Mouse (Mus musculus): ENCODE measurements around the gene Rab6b. TPM values are rescaled to one million over a fixed set of nuclear protein-coding genes. Genes with fewer than 3 reads are reported as not detected.

The Rab6b gene
- polyA plus RNA-seq (2012; rRNA removed): 10.6 and 21.3 TPM in 2 replicates

DNA sequence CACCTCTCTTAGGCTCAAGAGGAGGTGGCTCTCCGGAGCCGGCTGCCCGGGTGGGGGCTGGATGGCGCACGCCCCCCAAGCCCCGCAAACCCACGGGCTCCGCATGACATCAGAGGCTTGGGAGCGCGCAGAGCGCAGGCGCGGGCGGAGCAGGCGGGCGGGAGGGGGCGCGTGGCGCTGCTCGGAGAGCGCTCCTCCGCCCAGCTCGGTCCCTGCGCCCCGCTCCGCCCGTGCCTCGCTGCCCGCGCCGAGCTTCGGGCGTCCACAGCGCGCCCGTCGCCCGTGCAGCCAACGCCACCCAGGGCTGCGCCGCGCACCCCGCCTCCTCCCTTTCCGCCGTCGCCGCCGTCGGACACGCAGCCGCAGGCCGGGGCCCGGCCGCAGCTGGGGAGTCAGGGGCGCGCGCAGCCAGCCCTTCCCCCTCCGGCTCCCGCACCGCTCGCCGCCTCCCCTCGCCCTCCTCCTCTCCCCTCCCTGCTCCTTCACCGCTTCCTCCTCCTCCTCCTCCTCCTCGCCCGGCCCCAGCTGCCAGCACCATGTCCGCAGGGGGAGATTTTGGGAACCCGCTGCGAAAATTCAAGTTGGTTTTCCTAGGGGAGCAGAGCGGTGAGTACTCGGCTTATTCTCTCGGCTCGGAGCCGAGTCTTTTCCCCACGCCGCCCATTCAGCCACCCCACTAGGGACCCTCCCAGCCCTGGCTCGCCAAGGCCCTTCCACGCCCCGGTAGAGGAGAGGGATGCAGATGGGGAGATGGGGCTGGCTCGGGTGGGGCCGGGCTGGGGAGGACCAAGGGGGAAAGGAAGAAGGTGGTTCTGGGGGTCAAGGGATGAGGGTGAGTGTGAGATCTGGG lies at the start of gene Rab6b:
TSS of gene Rab6b (plus strand) at position 167 of the 850 bp plus-strand sequence.
- no peak for TF ChIP-seq CTCF (IDR thresholded peaks at IDR 0.05; ENCODE audit: insufficient read depth, low read length)
- TF ChIP-seq POLR2A (IDR thresholded peaks at IDR 0.05; ENCODE audit: borderline replicate concordance, extremely low read depth, low read depth, low read length): no peak; the same call in 1 of the 2 replicates
- Histone ChIP-seq H3K4me3 (replicated peaks; ENCODE audit: extremely low read depth, low read depth, low read length) (peak within 1 kb of the TSS; percentile 90), H3K4me1 (ENCODE audit: control insufficient read depth, insufficient read depth, low read length) (peaks cover 19% of the 10 kb centered on the region)
- peak; percentile 53 for DNase-seq
- under 1% methylated on average over 72 of the region's 81 CpGs for WGBS

DNA sequence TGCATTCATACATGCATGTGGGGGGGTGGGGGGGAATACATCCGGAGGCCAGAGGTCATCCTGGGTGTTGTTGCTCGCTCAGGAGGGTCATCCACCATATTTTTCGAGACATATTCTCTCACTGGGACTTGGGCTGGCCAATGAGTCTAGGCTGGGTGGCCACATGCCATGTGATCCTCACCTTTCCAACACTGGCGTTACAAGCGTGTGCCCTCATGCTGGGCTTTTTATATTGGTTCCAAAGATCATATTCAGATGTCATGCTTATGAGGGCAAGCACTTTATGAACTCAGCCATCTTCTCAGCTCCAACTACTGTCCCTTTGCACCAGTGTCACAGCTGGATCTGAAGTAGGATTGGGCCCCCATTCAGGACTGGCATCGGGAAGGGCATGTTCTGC lies 48.0 kb upstream of the Rab6b start:
- no peak overlapping the region for H3K4me3 ChIP-seq (replicated peaks; ENCODE audit: extremely low read depth, low read depth, low read length)
- 94% methylated on average over 6 of the region's 6 CpGs for WGBS
- no peak for TF ChIP-seq CTCF (IDR thresholded peaks at IDR 0.05; ENCODE audit: insufficient read depth, low read length)
- TF ChIP-seq POLR2A (IDR thresholded peaks at IDR 0.05; ENCODE audit: borderline replicate concordance, extremely low read depth, low read depth, low read length): no peak
- no peaks in the 10 kb centered on the region; the same call in 1 of the 2 replicates for H3K4me1 ChIP-seq (ENCODE audit: control insufficient read depth, insufficient read depth, low read length)
- no peak for DNase-seq

DNA sequence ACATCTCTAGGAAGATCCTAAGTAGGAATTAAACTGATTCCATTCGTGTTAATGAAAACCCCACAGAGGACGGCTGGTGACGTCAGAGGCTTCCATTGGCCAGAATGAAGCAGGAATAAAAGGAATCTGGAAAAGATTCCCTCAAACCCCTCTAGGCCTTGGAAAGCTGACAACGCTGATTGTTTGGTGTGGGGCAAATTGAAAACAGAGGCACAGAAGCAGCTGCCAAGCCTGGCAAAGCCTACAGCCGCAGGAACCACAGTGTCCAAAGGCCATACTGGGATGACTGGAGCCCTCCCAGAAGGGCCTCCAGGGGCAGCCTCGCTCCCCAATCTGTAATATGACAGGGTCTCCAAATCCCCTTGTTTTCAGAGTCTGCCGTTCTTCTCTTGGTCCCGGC lies 44.7 kb upstream of the Rab6b start:
- no peak for TF ChIP-seq POLR2A (IDR thresholded peaks at IDR 0.05; ENCODE audit: borderline replicate concordance, extremely low read depth, low read depth, low read length)
- TF ChIP-seq CTCF (IDR thresholded peaks at IDR 0.05; ENCODE audit: insufficient read depth, low read length): no peak
- H3K4me1 ChIP-seq (ENCODE audit: control insufficient read depth, insufficient read depth, low read length): peaks cover 3% of the 10 kb centered on the region; the same call in 1 of the 2 replicates
- WGBS: 81% methylated on average over 8 of the region's 8 CpGs
- H3K4me3 ChIP-seq (replicated peaks; ENCODE audit: extremely low read depth, low read depth, low read length): no peak overlapping the region
- DNase-seq: no peak

DNA sequence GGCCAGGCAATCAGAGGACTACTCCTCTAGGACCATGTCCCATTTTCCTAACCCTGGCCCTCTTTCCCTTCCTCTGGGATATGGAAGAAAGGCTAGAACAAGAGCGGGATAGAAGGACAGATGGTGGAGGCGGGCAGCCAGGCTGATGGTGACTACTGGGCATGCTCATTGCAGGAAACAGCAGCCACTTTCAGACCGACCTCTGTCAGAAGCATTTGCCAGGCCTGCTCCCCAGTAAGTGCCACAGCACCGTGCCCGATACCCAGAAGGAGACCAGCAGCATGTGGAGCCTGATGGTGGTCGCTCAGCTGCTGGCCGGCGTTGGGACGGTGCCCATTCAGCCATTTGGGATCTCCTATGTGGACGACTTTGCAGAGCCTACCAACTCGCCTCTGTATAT lies 43.9 kb upstream of the Rab6b start:
- WGBS: 89% methylated on average over 11 of the region's 11 CpGs
- DNase-seq: no peak
- Histone ChIP-seq H3K4me3 (replicated peaks; ENCODE audit: extremely low read depth, low read depth, low read length) (no peak overlapping the region), H3K4me1 (ENCODE audit: control insufficient read depth, insufficient read depth, low read length) (peaks cover 3% of the 10 kb centered on the region)
- no peak for TF ChIP-seq POLR2A (IDR thresholded peaks at IDR 0.05; ENCODE audit: borderline replicate concordance, extremely low read depth, low read depth, low read length)
- TF ChIP-seq CTCF (IDR thresholded peaks at IDR 0.05; ENCODE audit: insufficient read depth, low read length): no peak

DNA sequence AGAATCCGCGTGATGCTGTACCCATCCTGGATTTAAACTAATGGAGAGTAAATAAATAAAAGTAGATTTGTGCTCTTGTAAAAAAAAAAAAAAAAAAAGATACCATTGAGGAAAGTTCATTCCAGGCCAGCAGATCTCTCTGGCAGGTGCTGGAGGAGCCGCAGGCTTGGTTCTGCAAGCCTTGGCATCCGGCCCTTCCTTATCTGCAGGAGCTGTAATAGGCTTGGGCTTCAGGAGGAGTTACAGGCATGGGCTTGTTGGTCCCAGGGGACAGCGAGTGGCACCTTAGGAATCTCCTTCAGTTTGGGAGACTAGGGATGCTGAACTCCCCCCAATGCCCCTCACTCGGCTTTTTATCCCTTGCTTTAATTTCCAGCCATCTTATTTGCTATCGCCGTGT lies 42.8 kb upstream of the Rab6b start:
- H3K4me3 ChIP-seq (replicated peaks; ENCODE audit: extremely low read depth, low read depth, low read length): no peak overlapping the region
- no peak for TF ChIP-seq CTCF (IDR thresholded peaks at IDR 0.05; ENCODE audit: insufficient read depth, low read length)
- no peak for TF ChIP-seq POLR2A (IDR thresholded peaks at IDR 0.05; ENCODE audit: borderline replicate concordance, extremely low read depth, low read depth, low read length)
- WGBS: 82% methylated on average over 8 of the region's 8 CpGs
- peaks cover 9% of the 10 kb centered on the region for H3K4me1 ChIP-seq (ENCODE audit: control insufficient read depth, insufficient read depth, low read length)
- DNase-seq: no peak

DNA sequence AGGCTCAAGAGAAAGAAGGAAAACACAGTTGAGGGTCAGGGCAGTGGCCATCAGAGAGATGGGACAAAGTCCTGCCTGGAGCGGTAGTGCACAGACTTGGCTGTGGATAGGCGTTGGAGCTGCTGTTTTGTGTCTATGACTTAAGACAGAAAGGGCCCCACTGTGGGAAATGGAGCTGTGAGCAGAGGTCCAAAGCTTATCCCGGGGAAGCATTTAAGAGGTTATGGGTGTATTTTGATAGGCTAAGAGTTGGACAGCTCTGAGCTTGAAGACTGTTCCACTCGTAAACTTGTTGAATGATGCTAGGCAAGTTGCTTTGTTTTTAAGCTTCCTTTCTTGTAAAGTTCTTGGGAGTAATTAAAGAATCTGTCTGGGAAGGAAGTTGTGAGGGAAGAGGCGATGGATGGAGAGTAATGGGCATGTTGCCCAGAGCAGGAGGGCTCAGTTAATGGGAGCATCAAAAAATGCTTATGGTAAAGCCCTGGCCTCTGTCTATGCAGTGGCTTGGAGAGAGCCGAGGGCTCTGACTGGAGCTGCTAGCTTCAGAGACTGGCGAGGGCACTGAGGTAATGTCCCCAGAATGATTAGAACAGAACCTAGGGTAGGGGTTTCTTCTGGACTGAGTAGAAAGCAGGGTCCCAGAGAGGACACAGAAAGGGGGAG lies 39.9 kb upstream of the Rab6b start:
- Histone ChIP-seq H3K4me1 (ENCODE audit: control insufficient read depth, insufficient read depth, low read length) (peaks cover 16% of the 10 kb centered on the region), H3K4me3 (replicated peaks; ENCODE audit: extremely low read depth, low read depth, low read length) (no peak overlapping the region)
- no peak for TF ChIP-seq POLR2A (IDR thresholded peaks at IDR 0.05; ENCODE audit: borderline replicate concordance, extremely low read depth, low read depth, low read length)
- TF ChIP-seq CTCF (IDR thresholded peaks at IDR 0.05; ENCODE audit: insufficient read depth, low read length): no peak
- DNase-seq: no peak
- 51% methylated on average over 7 of the region's 7 CpGs for WGBS

DNA sequence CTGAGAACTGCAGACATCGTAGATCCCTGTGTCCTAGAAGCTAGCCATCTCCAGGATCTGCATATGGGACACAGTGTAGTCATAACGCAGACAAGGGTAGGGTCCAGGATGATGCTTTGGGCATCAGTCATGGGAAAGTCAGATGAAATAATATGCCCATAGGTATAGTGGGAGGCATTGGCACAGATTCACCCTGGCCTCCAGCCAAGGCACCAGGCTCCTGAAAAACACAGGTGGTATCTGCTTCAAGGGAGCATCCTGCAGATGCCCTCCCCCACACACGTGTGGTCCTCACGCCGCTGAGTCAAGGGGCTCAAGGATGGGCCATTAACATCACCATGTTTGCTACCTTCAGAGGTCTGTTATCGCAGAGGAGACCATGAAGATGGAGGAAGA lies 39.4 kb upstream of the Rab6b start:
- Histone ChIP-seq H3K4me3 (replicated peaks; ENCODE audit: extremely low read depth, low read depth, low read length) (no peak overlapping the region), H3K4me1 (ENCODE audit: control insufficient read depth, insufficient read depth, low read length) (peaks cover 20% of the 10 kb centered on the region)
- TF ChIP-seq POLR2A (IDR thresholded peaks at IDR 0.05; ENCODE audit: borderline replicate concordance, extremely low read depth, low read depth, low read length) (no peak), CTCF (IDR thresholded peaks at IDR 0.05; ENCODE audit: insufficient read depth, low read length) (no peak)

DNA sequence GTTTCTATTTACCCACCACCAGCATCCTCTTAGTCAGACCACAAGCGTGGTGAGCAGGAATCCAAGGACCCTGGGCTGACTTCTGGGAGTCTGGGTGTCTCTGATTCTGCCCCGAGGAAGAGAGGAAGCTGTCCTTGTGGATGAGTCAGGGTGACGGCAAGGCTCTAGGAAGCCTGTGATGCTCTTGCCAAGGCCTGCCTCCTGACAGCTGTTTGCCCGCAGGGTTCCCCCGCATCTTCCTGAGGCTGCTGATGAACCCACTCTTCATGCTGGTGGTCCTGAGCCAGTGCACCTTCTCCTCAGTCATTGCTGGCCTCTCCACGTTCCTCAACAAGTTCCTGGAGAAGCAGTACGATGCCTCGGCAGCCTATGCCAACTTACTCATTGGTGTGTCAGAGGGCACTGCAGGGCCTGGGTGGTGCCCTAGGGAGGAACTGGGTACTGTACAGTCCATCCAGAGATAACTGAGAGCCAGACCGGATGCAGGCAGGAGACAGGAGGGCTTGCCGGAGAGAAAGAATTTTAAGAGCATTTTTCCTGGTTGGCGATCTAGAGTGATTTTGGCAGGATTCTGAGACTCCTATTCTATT lies 38.6 kb upstream of the Rab6b start:
- 36% methylated on average over 11 of the region's 11 CpGs for WGBS
- TF ChIP-seq CTCF (IDR thresholded peaks at IDR 0.05; ENCODE audit: insufficient read depth, low read length) (no peak), POLR2A (IDR thresholded peaks at IDR 0.05; ENCODE audit: borderline replicate concordance, extremely low read depth, low read depth, low read length) (no peak)
- Histone ChIP-seq H3K4me3 (replicated peaks; ENCODE audit: extremely low read depth, low read depth, low read length) (no peak overlapping the region), H3K4me1 (ENCODE audit: control insufficient read depth, insufficient read depth, low read length) (peaks cover 28% of the 10 kb centered on the region)
- DNase-seq: no peak

More for the DNA sequence above, 39.4 kb upstream of the Rab6b start:
- 89% methylated on average over 6 of the region's 6 CpGs for WGBS
- DNase-seq: no peak

DNA sequence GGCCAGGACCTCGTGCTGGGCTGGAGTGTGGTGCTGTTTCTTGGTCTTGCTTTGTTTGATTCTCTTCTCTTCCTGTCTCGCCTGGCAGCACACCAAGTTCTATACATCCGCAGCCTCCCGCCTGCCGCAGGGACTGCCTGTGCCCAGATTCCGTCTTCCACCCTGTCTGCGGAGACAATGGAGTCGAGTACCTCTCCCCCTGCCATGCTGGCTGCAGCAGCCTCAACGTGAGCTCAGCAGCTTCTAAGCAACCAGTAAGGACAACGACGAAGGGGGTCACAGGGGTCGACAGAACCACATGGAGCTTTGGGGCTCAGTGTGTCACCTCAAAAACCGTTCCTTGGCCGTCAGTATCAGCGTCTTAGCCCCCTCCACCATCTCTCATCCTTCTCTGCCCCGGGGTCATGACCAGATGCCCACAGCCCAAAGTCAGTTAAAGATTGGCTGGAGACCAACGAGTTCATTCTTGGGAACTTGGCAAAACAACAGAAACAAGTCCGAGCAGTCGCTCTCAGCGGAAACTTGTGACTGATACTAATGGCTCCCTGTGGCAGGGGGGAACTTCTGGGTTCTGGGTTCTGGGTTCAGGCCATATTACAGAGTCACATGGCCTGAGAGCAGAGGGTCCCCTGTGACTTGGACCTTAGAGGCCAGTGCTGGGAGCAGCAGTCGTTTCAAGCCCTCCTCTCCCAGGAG lies 34.6 kb upstream of the Rab6b start:
- peak; percentile 52 for DNase-seq
- WGBS: 34% methylated on average over 21 of the region's 21 CpGs
- TF ChIP-seq POLR2A (IDR thresholded peaks at IDR 0.05; ENCODE audit: borderline replicate concordance, extremely low read depth, low read depth, low read length) (peak; percentile 30; the same call in 1 of the 2 replicates), CTCF (IDR thresholded peaks at IDR 0.05; ENCODE audit: insufficient read depth, low read length) (no peak)
- Histone ChIP-seq H3K4me3 (replicated peaks; ENCODE audit: extremely low read depth, low read depth, low read length) (no peak overlapping the region), H3K4me1 (ENCODE audit: control insufficient read depth, insufficient read depth, low read length) (peaks cover 28% of the 10 kb centered on the region)

All from lung, adult 2 months (tissue).